Mouse (Mus musculus) cerebellum, adult (tissue): Measurements from ENCODE around the gene Olfr889.
"Not testable (repeated sequence)": the region's sequence is repeated elsewhere in the genome, so short reads cannot be mapped to it uniquely, and the experiment has no call there.

Source experiments
- ATAC-seq: cut with Nextera tagmentation; 2 replicates; pipeline ENCODE4 v1.9.2; 2017; ENCODE audit warnings: mild to moderate bottlenecking, moderate library complexity, mixed read lengths; ENCODE audit not compliant: insufficient number of reproducible peaks, low FRiP score, low TSS enrichment

Olfr889 gene

DNA sequence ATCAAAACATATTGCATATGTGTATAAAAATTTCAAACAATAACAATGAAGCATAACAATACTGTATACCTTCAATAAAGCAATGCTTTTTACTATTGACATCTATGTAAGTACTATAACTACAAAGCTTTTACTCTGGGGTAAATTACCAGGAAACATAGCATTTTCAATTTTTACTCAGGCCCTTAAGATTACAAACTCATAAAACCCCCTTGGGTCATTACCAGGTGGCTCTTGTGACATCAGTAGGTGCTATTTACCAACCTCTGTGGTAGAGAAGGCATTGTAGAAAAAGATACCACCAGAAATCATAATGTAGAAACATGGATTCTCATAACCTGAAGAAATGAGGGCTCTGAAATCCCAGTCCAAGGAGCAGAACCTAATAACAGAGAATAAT lies at the start of gene Olfr889:
TSS of gene Olfr889 (plus strand) at position 301 of the 400 bp plus-strand sequence.
- ATAC-seq, result no peak

DNA sequence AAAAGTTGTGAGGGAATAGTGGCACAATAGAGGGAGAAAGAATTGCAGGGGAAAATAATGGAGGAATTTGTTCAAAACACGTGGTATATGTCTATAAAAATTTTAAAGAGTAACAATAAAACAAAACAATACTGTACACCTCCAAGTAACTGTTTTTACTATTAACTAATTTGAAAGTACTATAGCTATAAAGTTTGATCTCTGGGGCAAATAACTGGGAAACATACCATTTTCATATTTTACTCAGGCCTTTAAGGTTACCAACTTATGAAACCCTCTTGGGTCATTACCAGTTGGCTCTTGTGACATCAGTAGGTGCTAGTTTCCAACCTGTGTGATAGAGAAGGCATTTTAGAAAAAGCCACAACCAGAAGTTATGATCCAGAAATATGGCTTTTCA lies 31.2 kb upstream of the Olfr889 start, which contains the start of gene Olfr887:
TSS of gene Olfr887 (plus strand) at position 301 of the 400 bp plus-strand sequence.
- no peak for ATAC-seq

- no peak for ATAC-seq
These were observed 7.2 kb upstream of the Olfr889 start, which contains the start of gene Olfr888 for GRCm38 (mm10) chr9:38107828-38108227. Olfr888 (plus strand) TSS chr9:38108128.

DNA sequence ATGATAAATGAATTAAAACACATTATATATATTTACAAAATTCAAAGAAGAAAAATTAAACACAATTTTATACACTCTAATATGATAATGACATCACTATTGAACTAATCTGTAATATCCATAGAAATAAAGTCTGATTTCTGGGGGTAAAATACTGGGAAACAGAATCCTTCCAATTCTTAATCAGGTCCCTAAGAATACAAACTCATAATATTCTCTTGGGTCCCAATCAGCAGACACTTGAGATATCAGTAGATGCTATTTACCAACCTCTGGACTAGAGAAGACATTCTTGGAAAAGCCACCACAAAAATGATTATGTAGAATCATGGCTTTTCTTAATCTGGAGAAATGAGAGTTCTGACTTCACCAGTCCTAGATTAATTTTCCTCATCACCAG lies 27.2 kb downstream of the Olfr889 start, which contains the start of gene Olfr890:
TSS of gene Olfr890 (plus strand) at position 301 of the 400 bp plus-strand sequence.
- no peak for ATAC-seq

- not testable (repeated sequence) for ATAC-seq
These were observed 53.3 kb downstream of the Olfr889 start for GRCm38 (mm10) chr9:38168341-38168740.
